In genomic region chr19:8662337-8662736, GRCm38 (mm10) we compare ENCODE assay signal across 8 mouse cellular contexts. TPM values are rescaled to one million over a fixed set of nuclear protein-coding genes. Genes with fewer than 3 reads are reported as not detected.
DNase-seq lines count a peak whose midpoint lies in the region; ATAC-seq lines count a peak whose summit lies in the region.

No protein-coding gene starts in this region.

- H3K4me3 ChIP-seq in heart, embryonic 16.5 days (ENCODE audit: low read length): peak overlapping the region; percentile 55
- peak overlapping the region; percentile 53 for H3K4me3 ChIP-seq in liver, embryonic 12.5 days

- no peaks in the 10 kb centered on the region for H3K36me3 ChIP-seq in heart, embryonic 16.5 days (ENCODE audit: control insufficient read depth, insufficient read depth)
- H3K36me3 ChIP-seq in liver, embryonic 12.5 days: no peaks in the 10 kb centered on the region

- ATAC-seq in heart, embryonic 16.5 days (replicated peaks; ENCODE audit: extremely low read depth, insufficient read depth, low FRiP score): no peak
- ATAC-seq in liver, embryonic 12.5 days: peak; percentile 57

- H3K9me3 ChIP-seq in heart, embryonic 16.5 days (replicated peaks; ENCODE audit: control insufficient read depth, low read length): no peaks in the 10 kb centered on the region
- H3K9me3 ChIP-seq in liver, embryonic 12.5 days (replicated peaks): no peaks in the 10 kb centered on the region

- no peak overlapping the region for H3K27ac ChIP-seq in heart, embryonic 16.5 days (ENCODE audit: low read length)
- no peak overlapping the region for H3K27ac ChIP-seq in liver, embryonic 12.5 days

- peak overlapping the region; percentile 58 for H3K9ac ChIP-seq in heart, embryonic 16.5 days (ENCODE audit: low read length)
- peak overlapping the region; percentile 61 for H3K9ac ChIP-seq in liver, embryonic 12.5 days

- WGBS in heart, embryonic 16.5 days: 6% methylated on average over 11 of the region's 11 CpGs
- WGBS in liver, embryonic 12.5 days (ENCODE audit: insufficient replicate concordance): 2% methylated on average over 11 of the region's 11 CpGs

- H3K4me1 ChIP-seq in heart, embryonic 16.5 days (ENCODE audit: control insufficient read depth, insufficient read depth, low read length): peaks cover 13% of the 10 kb centered on the region; the same call in 1 of the 2 replicates
- H3K4me1 ChIP-seq in liver, embryonic 12.5 days: peaks cover 32% of the 10 kb centered on the region

- H3K27me3 ChIP-seq in heart, embryonic 16.5 days (ENCODE audit: control insufficient read depth, insufficient read depth, low read length): peaks cover 8% of the 10 kb centered on the region; the same call in 1 of the 2 replicates
- peaks cover 50% of the 10 kb centered on the region for H3K27me3 ChIP-seq in liver, embryonic 12.5 days (replicated peaks)

- peak overlapping the region; percentile 80 for H3K4me2 ChIP-seq in heart, embryonic 16.5 days (ENCODE audit: low read depth, low read length)
- peak overlapping the region; percentile 85 for H3K4me2 ChIP-seq in liver, embryonic 12.5 days

- peak; percentile 55 for DNase-seq in urinary bladder, postnatal 14 days (ENCODE audit: low spot score)
- DNase-seq in urinary bladder, adult 2 months (ENCODE audit: low spot score): no peak
- DNase-seq in embryo, embryonic 9.5 days (ENCODE audit: extremely low spot score): peak; percentile 79
- peak; percentile 68 to 70 for DNase-seq in kidney, postnatal 25 days
- peak; percentile 14 to 46 for DNase-seq in natural killer cell, adult 2 months (ENCODE audit: low spot score in 2 of 2)
- peak; percentile 53 for DNase-seq in testis, postnatal 14 days (ENCODE audit: low spot score)

RNA-seq across cellular contexts. Expression of gene Chrm1, which starts 1.3 kb away (rescaled TPM):
- polyA plus RNA-seq in urinary bladder, adult 2 months (2012; rRNA removed): 0.04 and 0.06 TPM in 2 replicates
- polyA plus RNA-seq in heart, embryonic 16.5 days (2015; fragmentation: Nextera tagmentation; extraction: Ambion mirVana): 0.09 TPM in 2 replicates
- not detected in 2 replicates for polyA plus RNA-seq in liver, embryonic 12.5 days (2016; fragmentation: Nextera tagmentation; extraction: Ambion mirVana)

RNA-seq across cellular contexts. Expression of gene Slc22a6, which starts 44.5 kb away (rescaled TPM):
- polyA plus RNA-seq in urinary bladder, adult 2 months (2012; rRNA removed): not detected in 2 replicates
- polyA plus RNA-seq in heart, embryonic 16.5 days (2015; fragmentation: Nextera tagmentation; extraction: Ambion mirVana): not detected in 2 replicates
- polyA plus RNA-seq in liver, embryonic 12.5 days (2016; fragmentation: Nextera tagmentation; extraction: Ambion mirVana): not detected in 2 replicates
